Mouse (Mus musculus): ENCODE results near the gene Timm8a1.

The Timm8a1 gene

DNA sequence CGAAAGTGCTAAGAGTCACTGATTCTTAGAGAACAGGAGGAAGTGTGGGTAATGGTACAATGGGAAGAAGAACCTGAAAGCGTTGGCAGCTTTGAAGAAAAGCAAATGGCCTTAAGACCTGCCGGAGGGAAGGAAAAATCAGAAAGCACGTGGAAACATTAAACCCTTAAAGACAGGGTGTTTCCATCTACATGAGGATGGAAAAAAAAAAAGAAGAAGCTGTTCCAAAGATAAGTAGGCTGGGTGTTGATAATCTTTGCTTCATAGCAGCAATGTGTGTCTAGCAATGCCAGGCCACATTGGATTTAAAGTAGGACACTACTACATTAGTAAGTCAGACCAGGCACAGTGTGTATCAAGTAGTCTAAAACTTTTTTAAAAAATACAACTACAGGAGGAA is 16.4 kb downstream of the Timm8a1 start:
- no peak for ATAC-seq (ENCODE audit: low TSS enrichment)

GRCm38 (mm10) chrX:134523772-134524171 is 17.9 kb downstream of the Timm8a1 start:
- ATAC-seq (ENCODE audit: low TSS enrichment), result no peak

DNA sequence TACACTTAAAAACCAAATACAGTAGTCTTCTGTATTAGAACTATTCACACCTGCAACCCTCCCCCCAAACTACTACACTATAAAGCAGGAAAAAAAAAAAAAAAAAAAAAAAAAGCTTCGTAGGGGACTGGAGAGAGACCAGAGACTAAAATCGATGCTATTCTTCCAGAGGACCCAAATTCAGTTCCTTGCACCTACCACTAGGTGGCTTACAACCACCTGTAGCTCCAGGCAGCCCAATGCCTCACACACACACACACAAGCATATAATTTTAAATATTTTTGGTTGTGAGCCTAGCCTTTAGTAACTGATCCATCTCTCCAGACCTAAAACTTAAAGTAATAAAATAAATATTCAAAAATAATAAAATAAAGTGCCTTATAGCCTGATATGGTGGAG is 32.2 kb downstream of the Timm8a1 start:
- ATAC-seq (ENCODE audit: low TSS enrichment), result no peak

DNA sequence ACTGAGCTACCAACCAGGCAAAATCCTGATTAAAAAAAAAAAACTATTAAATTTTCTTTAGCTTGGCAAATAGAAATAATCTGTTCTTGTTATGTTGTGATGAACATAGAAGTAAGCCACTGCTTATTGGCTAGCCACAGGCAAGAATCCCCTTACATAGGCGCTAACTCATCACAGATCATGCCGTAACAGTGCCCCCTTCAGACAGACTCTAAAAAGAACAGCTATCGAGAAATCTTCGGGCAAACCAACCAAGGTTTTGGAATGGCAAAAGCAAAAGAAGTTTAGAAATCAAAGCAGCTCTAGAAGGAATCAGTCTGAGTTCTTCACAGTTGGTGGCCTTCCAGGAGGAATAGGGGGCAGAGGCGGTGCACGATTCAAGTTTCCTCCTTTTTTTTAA is 33.7 kb downstream of the Timm8a1 start:
- ATAC-seq (ENCODE audit: low TSS enrichment), result no peak

DNA sequence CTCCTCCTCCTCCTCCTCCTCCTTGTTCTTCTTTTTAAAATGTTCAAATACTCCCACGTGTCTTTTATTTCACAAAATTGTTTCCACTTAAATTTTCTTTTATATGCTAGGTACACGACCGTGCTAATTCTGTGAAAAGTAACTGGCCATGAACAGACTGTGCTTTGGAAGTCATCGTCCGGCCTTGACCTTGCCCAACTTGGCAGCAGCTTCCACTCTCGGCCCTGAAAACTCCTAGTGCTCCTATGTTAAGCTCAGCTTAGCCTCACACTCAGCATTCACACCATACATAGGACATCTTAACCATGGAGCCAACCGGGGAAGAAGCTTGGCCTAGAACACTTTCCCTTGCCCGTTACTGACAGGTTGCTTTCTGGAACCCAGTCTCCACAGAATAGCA is 41.0 kb downstream of the Timm8a1 start:
- no peak for ATAC-seq (ENCODE audit: low TSS enrichment)

Measured in frontal cortex, adult (tissue).